Mouse (Mus musculus) MEL (cell line): Measurements from ENCODE around the gene Pitpnc1. TPM values are rescaled to one million over a fixed set of nuclear protein-coding genes. Genes with fewer than 3 reads are reported as not detected.

ENCODE experiments used
- DNase-seq: peaks from one replicate; pipeline ENCODE4 v3.0.0; 2011; ENCODE audit warnings: low read depth, low spot score
- H3K27ac ChIP-seq: 2 replicates; pipeline ENCODE4 v1.5.1; 2012; ENCODE audit warnings: low read depth, mild to moderate bottlenecking, control low read depth, low read length, moderate library complexity; ENCODE audit not compliant: control insufficient read depth
- H3K27me3 ChIP-seq, 2 experiments: fragments of 150-350 bp in 1 of 2; sonication (generic) in 1 of 2; 2 replicates each; pipeline ENCODE4 v1.6.1; 2012; ENCODE audit warnings: low read length in 2 of 2, mild to moderate bottlenecking in 2 of 2, improper control_type of control experiment in 1 of 2, moderate library complexity in 1 of 2; ENCODE audit not compliant: insufficient read depth in 2 of 2, control insufficient read depth in 1 of 2
- H3K36me3 ChIP-seq, 2 experiments: 2 replicates each; pipeline ENCODE4 v1.6.1; 2012 to 2014; ENCODE audit warnings: low read length in 2 of 2, improper control_type of control experiment in 1 of 2, inconsistent platforms in 1 of 2, mild to moderate bottlenecking in 1 of 2; ENCODE audit not compliant: insufficient read depth in 2 of 2, control insufficient read depth in 1 of 2
- H3K4me1 ChIP-seq, 2 experiments: fragments of 150-350 bp in 1 of 2; sonication (generic) in 1 of 2; 2 replicates each; pipeline ENCODE4 v1.6.1; 2012; ENCODE audit warnings: low read length in 2 of 2, improper control_type of control experiment in 1 of 2, mild to moderate bottlenecking in 1 of 2; ENCODE audit not compliant: insufficient read depth in 2 of 2, control insufficient read depth in 1 of 2
- H3K4me3 ChIP-seq, 2 experiments: fragments of 150-350 bp in 1 of 2; sonication (generic) in 1 of 2; 2 replicates each; pipeline ENCODE4 v1.5.1; 2012; ENCODE audit warnings: low read depth in 2 of 2, low read length in 2 of 2, mild to moderate bottlenecking in 2 of 2, moderate library complexity in 2 of 2, control low read depth in 1 of 2, improper control_type of control experiment in 1 of 2; ENCODE audit not compliant: control insufficient read depth in 1 of 2, insufficient read depth in 1 of 2
- H3K79me2 ChIP-seq: 2 replicates; pipeline ENCODE4 v1.6.1; 2012; ENCODE audit warnings: mild to moderate bottlenecking, low read length, moderate library complexity; ENCODE audit not compliant: control insufficient read depth, poor library complexity, insufficient read depth
- H3K9ac ChIP-seq: 2 replicates; pipeline ENCODE4 v1.6.1; 2012; ENCODE audit warnings: low read depth, mild to moderate bottlenecking, control low read depth, low read length, moderate library complexity; ENCODE audit not compliant: control insufficient read depth, poor library complexity, severe bottlenecking
- H3K9me3 ChIP-seq: fragments of 150-350 bp; sonication (generic); replicated peaks from 2 replicates; pipeline ENCODE4 v1.6.1; 2012; ENCODE audit warnings: mild to moderate bottlenecking, low read length, improper control_type of control experiment, moderate library complexity; ENCODE audit not compliant: insufficient read depth
- BHLHE40 ChIP-seq: IDR thresholded peaks from 2 replicates; pipeline ENCODE4 v1.6.1; 2012; ENCODE audit warnings: low read depth, mild to moderate bottlenecking, inconsistent platforms, low read length, improper control_type of control experiment, borderline replicate concordance
- CHD1 ChIP-seq: IDR thresholded peaks from 2 replicates; pipeline ENCODE4 v1.6.1; 2012; ENCODE audit warnings: low read depth, mild to moderate bottlenecking, inconsistent platforms, low read length, improper control_type of control experiment
- CHD2 ChIP-seq: IDR thresholded peaks from 2 replicates; pipeline ENCODE4 v1.6.1; 2011; ENCODE audit warnings: low read length, improper control_type of control experiment
- E2F4 ChIP-seq: IDR thresholded peaks from 2 replicates; pipeline ENCODE4 v1.6.1; 2011; ENCODE audit warnings: low read depth, low read length, improper control_type of control experiment, borderline replicate concordance
- ELF1 ChIP-seq: IDR thresholded peaks from 2 replicates; pipeline ENCODE4 v1.6.1; 2014; ENCODE audit warnings: low read depth, mild to moderate bottlenecking, inconsistent platforms, low read length, improper control_type of control experiment, moderate library complexity
- EP300 ChIP-seq, 2 experiments: IDR thresholded peaks; 2 replicates each; pipeline ENCODE4 v1.6.1; 2011; ENCODE audit warnings: improper control_type of control experiment in 2 of 2, low read length in 2 of 2, low read depth in 1 of 2, mild to moderate bottlenecking in 1 of 2
- ETS1 ChIP-seq: IDR thresholded peaks from 2 replicates; pipeline ENCODE4 v1.6.1; 2012; ENCODE audit warnings: low read depth, mild to moderate bottlenecking, inconsistent platforms, low read length, improper control_type of control experiment, moderate library complexity
- GABPA ChIP-seq: IDR thresholded peaks from 2 replicates; pipeline ENCODE4 v1.6.1; 2012; ENCODE audit warnings: low read depth, mild to moderate bottlenecking, inconsistent platforms, low read length, improper control_type of control experiment, moderate library complexity
- HCFC1 ChIP-seq: IDR thresholded peaks from 2 replicates; pipeline ENCODE4 v1.6.1; 2012; ENCODE audit warnings: low read depth, mild to moderate bottlenecking, inconsistent platforms, low read length, improper control_type of control experiment, moderate library complexity
- JUND ChIP-seq: IDR thresholded peaks from 2 replicates; pipeline ENCODE4 v1.6.1; 2011; ENCODE audit warnings: low read depth, mild to moderate bottlenecking, improper control_type of control experiment, low read length
- KAT2A ChIP-seq: conservative IDR thresholded peaks from 2 replicates; pipeline ENCODE4 v1.6.1; 2012; ENCODE audit warnings: low read depth, low read length, improper control_type of control experiment, inconsistent platforms
- MAFK ChIP-seq: IDR thresholded peaks from 2 replicates; pipeline ENCODE4 v1.6.1; 2011; ENCODE audit warnings: low read depth, mild to moderate bottlenecking, low read length, improper control_type of control experiment, borderline replicate concordance
- MAX ChIP-seq: IDR thresholded peaks from 2 replicates; pipeline ENCODE4 v1.6.1; 2011; ENCODE audit warnings: low read length, improper control_type of control experiment
- MAZ ChIP-seq: IDR thresholded peaks from 2 replicates; pipeline ENCODE4 v1.6.1; 2012; ENCODE audit warnings: low read depth, mild to moderate bottlenecking, inconsistent platforms, low read length, improper control_type of control experiment
- MEF2A ChIP-seq: IDR thresholded peaks from 2 replicates; pipeline ENCODE4 v1.6.1; 2014; ENCODE audit warnings: low read depth, mild to moderate bottlenecking, inconsistent platforms, low read length, improper control_type of control experiment; ENCODE audit not compliant: poor library complexity, insufficient replicate concordance, severe bottlenecking; ENCODE audit errors: extremely low read depth
- MXI1 ChIP-seq: IDR thresholded peaks from 2 replicates; pipeline ENCODE4 v1.6.1; 2011; ENCODE audit warnings: mild to moderate bottlenecking, low read depth, low read length, improper control_type of control experiment
- MYB ChIP-seq: IDR thresholded peaks from 2 replicates; pipeline ENCODE4 v1.6.1; 2011; ENCODE audit warnings: mild to moderate bottlenecking, low read depth, low read length, improper control_type of control experiment
- MYC ChIP-seq: IDR thresholded peaks from 2 replicates; pipeline ENCODE4 v1.6.1; 2011; ENCODE audit warnings: low read depth, mild to moderate bottlenecking, low read length, improper control_type of control experiment, moderate library complexity
- NELFE ChIP-seq: IDR thresholded peaks from 2 replicates; pipeline ENCODE4 v1.6.1; 2011; ENCODE audit warnings: low read depth, low read length, improper control_type of control experiment
- NRF1 ChIP-seq: IDR thresholded peaks from 2 replicates; pipeline ENCODE4 v1.6.1; 2014; ENCODE audit warnings: low read depth, mild to moderate bottlenecking, inconsistent platforms, low read length, improper control_type of control experiment, moderate library complexity; ENCODE audit not compliant: poor library complexity, insufficient read depth, severe bottlenecking
- POLR2A ChIP-seq, 2 experiments: IDR thresholded peaks; 2 replicates each; pipeline ENCODE4 v1.6.1; 2011 to 2012; ENCODE audit warnings: low read length in 2 of 2, mild to moderate bottlenecking in 2 of 2, control low read depth in 1 of 2, improper control_type of control experiment in 1 of 2, low read depth in 1 of 2, moderate library complexity in 1 of 2; ENCODE audit not compliant: control insufficient read depth in 1 of 2, insufficient read depth in 1 of 2, poor library complexity in 1 of 2
- POLR2AphosphoS5 ChIP-seq: IDR thresholded peaks from 2 replicates; pipeline ENCODE4 v1.6.1; 2012; ENCODE audit warnings: low read depth, borderline replicate concordance, mild to moderate bottlenecking, inconsistent platforms, low read length, moderate library complexity, mixed read lengths
- RAD21 ChIP-seq: IDR thresholded peaks from 2 replicates; pipeline ENCODE4 v1.6.1; 2011; ENCODE audit warnings: mild to moderate bottlenecking, low read depth, low read length, improper control_type of control experiment
- RCOR1 ChIP-seq: IDR thresholded peaks from 2 replicates; pipeline ENCODE4 v1.6.1; 2012; ENCODE audit warnings: low read depth, mild to moderate bottlenecking, inconsistent platforms, low read length, improper control_type of control experiment
- SIN3A ChIP-seq: IDR thresholded peaks from 2 replicates; pipeline ENCODE4 v1.6.1; 2012; ENCODE audit warnings: low read length, improper control_type of control experiment, inconsistent platforms
- SMC3 ChIP-seq: IDR thresholded peaks from 2 replicates; pipeline ENCODE4 v1.6.1; 2011; ENCODE audit warnings: low read depth, low read length, improper control_type of control experiment
- TBP ChIP-seq: IDR thresholded peaks from 2 replicates; pipeline ENCODE4 v1.8.0; 2011; ENCODE audit warnings: low read depth, low read length, improper control_type of control experiment
- TCF12 ChIP-seq: IDR thresholded peaks from 2 replicates; pipeline ENCODE4 v1.6.1; 2014; ENCODE audit warnings: low read depth, mild to moderate bottlenecking, inconsistent platforms, low read length, improper control_type of control experiment, moderate library complexity
- UBTF ChIP-seq: IDR thresholded peaks from 2 replicates; pipeline ENCODE4 v1.6.1; 2012; ENCODE audit warnings: low read depth, mild to moderate bottlenecking, inconsistent platforms, low read length, improper control_type of control experiment, moderate library complexity, borderline replicate concordance; ENCODE audit not compliant: insufficient read depth
- USF1 ChIP-seq: IDR thresholded peaks from 2 replicates; pipeline ENCODE4 v1.6.1; 2014; ENCODE audit warnings: low read depth, mild to moderate bottlenecking, inconsistent platforms, low read length, improper control_type of control experiment, moderate library complexity
- USF2 ChIP-seq, 2 experiments: IDR thresholded peaks; 2 replicates each; pipeline ENCODE4 v1.6.1; 2011 to 2012; ENCODE audit warnings: improper control_type of control experiment in 2 of 2, low read length in 2 of 2, borderline replicate concordance in 1 of 2, inconsistent platforms in 1 of 2, low read depth in 1 of 2, mild to moderate bottlenecking in 1 of 2; ENCODE audit not compliant: insufficient read depth in 1 of 2
- ZC3H11A ChIP-seq: IDR thresholded peaks from 2 replicates; pipeline ENCODE4 v1.6.1; 2012; ENCODE audit warnings: low read depth, mild to moderate bottlenecking, inconsistent platforms, low read length, improper control_type of control experiment
- ZKSCAN1 ChIP-seq: IDR thresholded peaks from 2 replicates; pipeline ENCODE4 v1.6.1; 2012; ENCODE audit warnings: low read depth, mild to moderate bottlenecking, inconsistent platforms, low read length, improper control_type of control experiment, moderate library complexity
- ZMIZ1 ChIP-seq: IDR thresholded peaks from 2 replicates; pipeline ENCODE4 v1.6.1; 2012; ENCODE audit warnings: low read depth, mild to moderate bottlenecking, inconsistent platforms, low read length, improper control_type of control experiment, moderate library complexity
- ZNF384 ChIP-seq: IDR thresholded peaks from 2 replicates; pipeline ENCODE4 v1.6.1; 2012; ENCODE audit warnings: low read depth, mild to moderate bottlenecking, inconsistent platforms, low read length, improper control_type of control experiment
- polyA plus RNA-seq, 2 experiments: library from polyadenylated mRNA; stranded (reverse) in 1 of 2; unstranded in 1 of 2; fragments of >175 nt in 1 of 2; fragments of >200 nt in 1 of 2; gene quantifications; 2 replicates each; pipeline versions ENCODE4 v1.2.1 to v1.2.4; 2012; ENCODE audit warnings: low replicate concordance in 2 of 2, low read depth in 1 of 2; ENCODE audit not compliant: insufficient read length in 2 of 2, insufficient read depth in 1 of 2, missing spikeins in 1 of 2
- total RNA-seq: library from RNA; depleted of rRNA; stranded (reverse); fragments of 300-350 nt; gene quantifications from 2 replicates; pipeline ENCODE4 v1.2.3, GENCODE M21; 2012

Gene Pitpnc1
- total and polyA plus RNA-seq, 3 experiments = 19.3 to 25.3 TPM; not detected in 1

GRCm38 (mm10) chr11:107479053-107479861 lies 8.8 kb upstream of the Pitpnc1 start, which contains the start of gene Psmd12:
Gene Psmd12, plus strand, starts transcription at chr11:107479484.
- Histone ChIP-seq H3K9ac (peak within 1 kb of the TSS; percentile 99), H3K4me3 (peak within 1 kb of the TSS; percentile 67 to 100), H3K9me3 (no peaks in the 10 kb centered on the region), H3K27ac (peak within 1 kb of the TSS; percentile 66), H3K79me2 (peaks cover 51% of the 10 kb centered on the region), H3K36me3 (peaks cover 0 to 22% of the 10 kb centered on the region in 2 experiments; a peak in 3 of 4 replicates), H3K27me3 (no peaks in the 10 kb centered on the region), H3K4me1 (peaks cover 10 to 11% of the 10 kb centered on the region in 2 experiments)
- DNase-seq = peak; percentile 98
- TF ChIP-seq ZMIZ1 (peak; percentile 55; the same call in 1 of the 2 replicates), MEF2A (0 out of 2 replicates have a peak, but pooled peaks have one; percentile 37), JUND (no peak), ZNF384 (peak; percentile 85), POLR2AphosphoS5 (no peak), KAT2A (no peak; the same call in 1 of the 2 replicates), E2F4 (no peak), TBP (peak; percentile 85), SMC3 (no peak), BHLHE40 (no peak), RAD21 (no peak), GABPA (no peak), RCOR1 (no peak), MXI1 (peak; percentile 81), ZKSCAN1 (no peak), UBTF (peak; percentile 60; the same call in 1 of the 2 replicates), USF1 (peak; percentile 60), MAFK (no peak), NELFE (peak; percentile 92), EP300 (IDR thresholded peaks at IDR 0.05; ENCODE audit: low read depth in 1 of 2, low read length in 2 of 2) (peak in 1 of 2 experiments; percentile 44; a peak in 1 of 4 replicates), POLR2A (IDR thresholded peaks at IDR 0.05; ENCODE audit: control insufficient read depth in 1 of 2, insufficient read depth in 1 of 2, low read depth in 1 of 2, low read length in 2 of 2, poor library complexity in 1 of 2) (peak; percentile 95), MYB (no peak), SIN3A (peak; percentile 92), ELF1 (peak; percentile 92), MAZ (peak; percentile 63), TCF12 (peak; percentile 86), CHD1 (0 out of 2 replicates have a peak, but pooled peaks have one; percentile 59), MAX (peak; percentile 99), NRF1 (peak; percentile 60), MYC (peak; percentile 70; the same call in 1 of the 2 replicates), HCFC1 (peak; percentile 97), USF2 (IDR thresholded peaks at IDR 0.05; ENCODE audit: borderline replicate concordance in 1 of 2, insufficient read depth in 1 of 2, low read depth in 1 of 2, low read length in 2 of 2) (no peak), CHD2 (no peak), ETS1 (peak; percentile 62; the same call in 1 of the 2 replicates), ZC3H11A (no peak)
